Mouse (Mus musculus): ENCODE data around the gene 1700023F06Rik.

DNA sequence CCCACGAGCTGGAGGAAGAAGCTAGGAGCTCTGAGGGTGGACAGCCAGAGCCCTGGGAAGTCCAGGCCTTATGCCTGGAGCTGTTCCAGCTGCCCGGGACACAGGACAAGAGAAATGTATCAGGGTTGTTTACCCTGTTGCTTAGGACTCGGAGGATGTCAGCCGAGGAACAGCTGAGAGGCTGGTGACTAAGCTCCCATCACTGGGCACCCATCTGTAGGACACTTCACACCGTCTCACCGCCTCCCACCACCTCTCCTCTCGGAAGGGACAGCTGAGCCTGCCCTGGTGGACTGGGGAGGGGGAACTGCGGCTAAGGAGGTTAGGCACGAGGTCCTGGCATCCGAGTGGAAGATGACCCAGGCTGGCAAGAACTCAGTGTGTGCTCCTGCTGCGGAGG, 27.3 kb upstream of the 1700023F06Rik start:
- TF ChIP-seq CTCF (IDR thresholded peaks at IDR 0.05; ENCODE audit: low read depth, low read length) (no peak), GATA1 (IDR thresholded peaks at IDR 0.05; ENCODE audit: borderline replicate concordance, low read length) (no peak)
